Mouse (Mus musculus) brain, embryonic 14.5 days (tissue): ENCODE results near the gene Milr1.

ENCODE experiments used
- CTCF ChIP-seq: fragments of 200-500 bp; IDR thresholded peaks from 2 replicates; pipeline ENCODE4 v1.5.1; 2012; ENCODE audit warnings: inconsistent platforms, mild to moderate bottlenecking, moderate library complexity, borderline replicate concordance; ENCODE audit not compliant: insufficient read depth, insufficient read length; ENCODE audit errors: extremely low read depth
- POLR2A ChIP-seq: fragments of 200-500 bp; IDR thresholded peaks from 2 replicates; pipeline ENCODE4 v1.6.1; 2012; ENCODE audit warnings: mild to moderate bottlenecking, inconsistent platforms, borderline replicate concordance; ENCODE audit not compliant: poor library complexity, insufficient read depth, insufficient read length, severe bottlenecking; ENCODE audit errors: extremely low read depth

- TF ChIP-seq POLR2A (no peak), CTCF (no peak)
Measured at GRCm38 (mm10) chr11:106818341-106818740, 67.3 kb downstream of the Milr1 start.
